8 mouse cellular contexts compared by ENCODE assay signal in genomic region chr3:103171505-103172267, GRCm38 (mm10). TPM values are rescaled to one million over a fixed set of nuclear protein-coding genes. Genes with fewer than 3 reads are reported as not detected.
DNase-seq lines count a peak whose midpoint lies in the region; ATAC-seq lines count a peak whose summit lies in the region.

Gene Bcas2, plus strand, starts transcription at chr3:103171655.

- H3K4me1 ChIP-seq in hindbrain, embryonic 15.5 days (replicated peaks), result peaks cover 13% of the 10 kb centered on the region

- H3K9ac ChIP-seq in hindbrain, embryonic 15.5 days, result peak within 1 kb of the TSS; percentile 84

- H3K9me3 ChIP-seq in hindbrain, embryonic 15.5 days, result no peaks in the 10 kb centered on the region

- DNase-seq in R1 (ENCODE audit: low read depth, low spot score), result peak; percentile 97
- DNase-seq in cerebellum, postnatal 25 days, result peak; percentile 99 to 100
- peak; percentile 98 to 99 for DNase-seq in frontal cortex, postnatal 36 days (ENCODE audit: low spot score in 2 of 2)
- peak; percentile 96 for DNase-seq in left cerebral cortex, adult 11 months (ENCODE audit: low spot score)
- DNase-seq in lung, postnatal 4 days, result peak; percentile 98 to 99
- peak; percentile 99 for DNase-seq in retina, postnatal 7 days (ENCODE audit: low read depth, low spot score)
- peak; percentile 99 for DNase-seq in urinary bladder, adult 2 months (ENCODE audit: low spot score)

- peaks cover 22% of the 10 kb centered on the region for H3K36me3 ChIP-seq in hindbrain, embryonic 15.5 days

- H3K4me2 ChIP-seq in hindbrain, embryonic 15.5 days, result peak within 1 kb of the TSS; percentile 71

- peak within 1 kb of the TSS; percentile 85 for H3K27ac ChIP-seq in hindbrain, embryonic 15.5 days (replicated peaks)

- ATAC-seq in hindbrain, embryonic 15.5 days (ENCODE audit: low FRiP score, low read depth), result peak; percentile 98

- under 1% methylated on average over 56 of the region's 56 CpGs for WGBS in hindbrain, embryonic 15.5 days

- no peaks in the 10 kb centered on the region for H3K27me3 ChIP-seq in hindbrain, embryonic 15.5 days

- peak within 1 kb of the TSS; percentile 88 for H3K4me3 ChIP-seq in hindbrain, embryonic 15.5 days

RNA-seq across cellular contexts. Expression of gene Bcas2, which starts in this region (rescaled TPM):
- polyA plus RNA-seq in hindbrain, embryonic 15.5 days (2015; fragmentation: Nextera tagmentation; extraction: Ambion mirVana), result 202 and 203 TPM in 2 replicates
- polyA plus RNA-seq in urinary bladder, adult 2 months (2012; rRNA removed), result 76.6 and 87.1 TPM in 2 replicates

Comparison
In these comparisons a context has a peak if more than half of its experiments do, and no peak if none do; other contexts are left out.
1. Peak in every context shown above with its lines: DNase-seq, ATAC-seq, H3K4me3 ChIP-seq and H3K27ac ChIP-seq.